7 mouse cellular contexts compared by ENCODE assay signal in genomic region chr7:78766019-78766683, GRCm38 (mm10). TPM values are rescaled to one million over a fixed set of nuclear protein-coding genes. Genes with fewer than 3 reads are reported as not detected.
DNase-seq lines count a peak whose midpoint lies in the region; TF ChIP-seq lines count a peak whose summit lies in the region.

No protein-coding gene starts in this region.

- 0 out of 2 replicates have a peak, but pooled peaks cover 6% of the 10 kb centered on the region for H3K27me3 ChIP-seq in limb, embryonic 10.5 days (ENCODE audit: low read depth, poor library complexity, severe bottlenecking)

- H3K4me1 ChIP-seq in cortical plate, adult 2 months (ENCODE audit: control insufficient read depth, insufficient read depth, low read length) = no peaks in the 10 kb centered on the region
- H3K4me1 ChIP-seq in limb, embryonic 10.5 days = no peaks in the 10 kb centered on the region

- no peak overlapping the region for H3K27ac ChIP-seq in cortical plate, adult 2 months (ENCODE audit: insufficient read depth, low read length)
- H3K27ac ChIP-seq in limb, embryonic 10.5 days = no peak overlapping the region

- DNase-seq in adrenal gland, adult 18-20 months (ENCODE audit: low spot score in 2 of 2) = peak; percentile 73 to 82
- peak; percentile 23 for DNase-seq in gastrocnemius, postnatal 25 days
- peak; percentile 71 for DNase-seq in kidney, adult 18-20 months
- DNase-seq in limb, embryonic 10.5 days (ENCODE audit: low spot score) = peak; percentile 85
- DNase-seq in naive thymus-derived CD4-positive, alpha-beta T cell, adult 2 months (ENCODE audit: low read depth) = peak; percentile 89
- DNase-seq in spleen, postnatal 4 days (ENCODE audit: low spot score in 2 of 2) = peak; percentile 67 to 84

- WGBS in limb, embryonic 10.5 days = 26% methylated on average over 18 of the region's 18 CpGs

- H3K9me3 ChIP-seq in limb, embryonic 10.5 days (replicated peaks) = no peaks in the 10 kb centered on the region

- no peak for TF ChIP-seq POLR2A in cortical plate, adult 2 months (IDR thresholded peaks at IDR 0.05; ENCODE audit: extremely low read depth, insufficient read depth, low read length)

- peak; percentile 95 for TF ChIP-seq CTCF in cortical plate, adult 2 months (IDR thresholded peaks at IDR 0.05; ENCODE audit: extremely low read depth, insufficient read depth, low read length)

- no peak overlapping the region for H3K4me3 ChIP-seq in cortical plate, adult 2 months (ENCODE audit: insufficient read depth, low read length)
- H3K4me3 ChIP-seq in limb, embryonic 10.5 days = no peak overlapping the region

- no peaks in the 10 kb centered on the region for H3K36me3 ChIP-seq in limb, embryonic 10.5 days

RNA-seq across cellular contexts. Expression of gene Mrps11, which starts 16.8 kb away (rescaled TPM):
- total RNA-seq in adrenal gland, adult 18-20 months (2021) = 10 to 100 TPM; 91.8 to 92.9 TPM
- 65.0 and 69.2 TPM in 2 replicates for polyA plus RNA-seq in cortical plate, adult 2 months (2012; rRNA removed)
- total RNA-seq in gastrocnemius, postnatal 25 days (2021) = 10 to 100 TPM; 30.2 to 30.3 TPM
- polyA plus RNA-seq in limb, embryonic 10.5 days (2016; fragmentation: Nextera tagmentation; extraction: Ambion mirVana) = 92.4 and 99.7 TPM in 2 replicates

RNA-seq across cellular contexts. Expression of gene Mrpl46, which starts 17.2 kb away (rescaled TPM):
- total RNA-seq in adrenal gland, adult 18-20 months (2021) = 10 to 100 TPM; 40.1 to 40.9 TPM
- polyA plus RNA-seq in cortical plate, adult 2 months (2012; rRNA removed) = 36.0 and 37.6 TPM in 2 replicates
- 10 to 100 TPM; 28.1 to 30.9 TPM for total RNA-seq in gastrocnemius, postnatal 25 days (2021)
- polyA plus RNA-seq in limb, embryonic 10.5 days (2016; fragmentation: Nextera tagmentation; extraction: Ambion mirVana) = 85.4 and 96.4 TPM in 2 replicates

RNA-seq across cellular contexts. Expression of gene Ntrk3, which starts 28.3 kb away (rescaled TPM):
- total RNA-seq in adrenal gland, adult 18-20 months (2021) = 10 to 100 TPM; 27.1 to 57.3 TPM
- 75.7 and 84.6 TPM in 2 replicates for polyA plus RNA-seq in cortical plate, adult 2 months (2012; rRNA removed)
- total RNA-seq in gastrocnemius, postnatal 25 days (2021) = 1 to 10 TPM in 1 of 2 experiments, under 1 TPM in 1; 0.90 to 2.1 TPM
- polyA plus RNA-seq in limb, embryonic 10.5 days (2016; fragmentation: Nextera tagmentation; extraction: Ambion mirVana) = 0.16 and 0.36 TPM in 2 replicates

Comparison
In these comparisons a context has a peak if more than half of its experiments do, and no peak if none do; other contexts are left out.
1. DNase-seq: peak in every context shown above with its lines; median percentile 89 in naive thymus-derived CD4-positive, alpha-beta T cell, adult 2 months; 85 in limb, embryonic 10.5 days; 78 in adrenal gland, adult 18-20 months; 76 in spleen, postnatal 4 days; 71 in kidney, adult 18-20 months; 23 in gastrocnemius, postnatal 25 days.
2. RNA of gene Ntrk3, which starts 28.3 kb away (total RNA-seq): 27.1 to 57.3 TPM in adrenal gland, adult 18-20 months; 0.90 to 2.1 TPM in gastrocnemius, postnatal 25 days; every median in the first group is over 4 times any median in the second.